Mouse (Mus musculus) erythroblast, embryonic 14.5 days (primary cell): ENCODE data around the gene Mcpt8.

Experiments used
- GATA1 ChIP-seq: IDR thresholded peaks from 2 replicates; pipeline ENCODE4 v1.6.1; 2012; ENCODE audit warnings: low read length, inconsistent platforms, mixed read lengths
- TAL1 ChIP-seq: IDR thresholded peaks from 3 replicates; pipeline ENCODE4 v1.6.1; 2012; ENCODE audit warnings: low read length, inconsistent platforms, mixed read lengths

DNA sequence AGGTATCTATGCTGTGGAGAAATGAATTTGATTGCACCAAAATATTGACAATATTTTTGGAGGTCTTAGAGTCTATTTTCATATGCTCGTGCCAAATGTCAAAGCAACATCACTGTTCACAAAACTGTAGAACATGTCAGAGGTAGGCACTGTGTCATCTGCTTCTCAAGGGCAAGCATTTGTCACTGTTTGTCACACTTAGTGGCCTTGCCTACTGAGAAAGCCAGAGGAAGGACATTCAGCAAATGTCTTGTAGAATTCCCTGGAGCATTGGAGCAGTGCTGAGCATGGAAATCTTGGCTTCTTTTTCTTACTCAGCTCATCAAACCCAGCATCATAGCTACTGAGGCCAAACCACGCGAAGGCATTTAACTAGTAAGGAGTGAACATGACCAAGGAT, 38.4 kb upstream of the Mcpt8 start:
- TF ChIP-seq TAL1 (no peak), GATA1 (no peak)
